Mouse (Mus musculus): ENCODE results near the gene AC170998.1.
"Not testable (repeated sequence)": the region's sequence is repeated elsewhere in the genome, so short reads cannot be mapped to it uniquely, and the experiment has no call there.

Gene AC170998.1

GRCm38 (mm10) chr17:28760736-28761312, 34.9 kb downstream of the AC170998.1 start:
- DNase-seq (ENCODE audit: low read depth) = no peak

GRCm38 (mm10) chr17:28761871-28762270, 36.0 kb downstream of the AC170998.1 start:
- DNase-seq (ENCODE audit: low read depth) = peak; percentile 44

- peak; percentile 53 for DNase-seq (ENCODE audit: low read depth)
Observed at GRCm38 (mm10) chr17:28766203-28766602, 40.3 kb downstream of the AC170998.1 start.

GRCm38 (mm10) chr17:28766781-28767515, 41.1 kb downstream of the AC170998.1 start:
- no peak for DNase-seq (ENCODE audit: low read depth)

- no peak for DNase-seq (ENCODE audit: low read depth)
Observed at GRCm38 (mm10) chr17:28769121-28769874, 43.4 kb downstream of the AC170998.1 start, which contains the start of gene Mapk13. Gene Mapk13, plus strand, starts transcription at chr17:28769297.

- no peak for DNase-seq (ENCODE audit: low read depth)
Observed at GRCm38 (mm10) chr17:28769875-28770421, 44.1 kb downstream of the AC170998.1 start.

GRCm38 (mm10) chr17:28771289-28771688, 45.4 kb downstream of the AC170998.1 start:
- DNase-seq (ENCODE audit: low read depth) = no peak

GRCm38 (mm10) chr17:28774303-28774702, 48.4 kb downstream of the AC170998.1 start:
- DNase-seq (ENCODE audit: low read depth) = not testable (repeated sequence)

- no peak for DNase-seq (ENCODE audit: low read depth)
Observed at GRCm38 (mm10) chr17:28775161-28775560, 49.3 kb downstream of the AC170998.1 start.
